Mouse (Mus musculus) forebrain, embryonic 10.5 days (tissue): ENCODE results near the gene Chfr. TPM values are rescaled to one million over a fixed set of nuclear protein-coding genes. Genes with fewer than 3 reads are reported as not detected.

Experiments used
- DNase-seq: peaks from one replicate; pipeline ENCODE4 v3.0.0-alpha.2; 2017; ENCODE audit warnings: low spot score; ENCODE audit errors: extremely low spot score
- H3K27ac ChIP-seq: fragments of 300-500 bp; sonication (generic); 2 replicates; pipeline ENCODE4 v1.5.1; 2016; ENCODE audit warnings: mild to moderate bottlenecking
- H3K27me3 ChIP-seq: fragments of 300-500 bp; sonication (generic); 2 replicates; pipeline ENCODE4 v1.6.1; 2016; ENCODE audit warnings: mild to moderate bottlenecking; ENCODE audit not compliant: poor library complexity, severe bottlenecking
- H3K36me3 ChIP-seq: fragments of 300-500 bp; sonication (generic); replicated peaks from 2 replicates; pipeline ENCODE4 v1.6.1; 2016; ENCODE audit warnings: mild to moderate bottlenecking, moderate library complexity
- H3K4me1 ChIP-seq: fragments of 300-500 bp; sonication (generic); 2 replicates; pipeline ENCODE4 v1.6.1; 2016
- H3K4me3 ChIP-seq: fragments of 300-500 bp; sonication (generic); 2 replicates; pipeline ENCODE4 v1.5.1; 2016; ENCODE audit warnings: mild to moderate bottlenecking, moderate library complexity
- H3K9me3 ChIP-seq: fragments of 300-500 bp; sonication (generic); 2 replicates; pipeline ENCODE4 v1.6.1; 2016; ENCODE audit warnings: mild to moderate bottlenecking, moderate library complexity
- WGBS: fragments of 180-500 bp; shearing (Covaris S2); methylation state at CpG from one replicate; pipeline ENCODE4 v1.1.7; 2016; 5-methylcytosine and 5-hydroxymethylcytosine counted together
- polyA plus RNA-seq: library from polyadenylated mRNA; unstranded; fragments of >200 nt; fragmentation: Nextera tagmentation; extraction: Ambion mirVana; gene quantifications from 2 replicates; pipeline ENCODE4 v1.2.1, GENCODE M21; 2016

Chfr gene
- polyA plus RNA-seq = 44.7 and 46.0 TPM in 2 replicates

GRCm38 (mm10) chr5:110135293-110136086 is at the start of gene Chfr:
Gene Chfr (plus strand): TSS chr5:110135842.
- 4% methylated on average over 46 of the region's 46 CpGs for WGBS
- H3K27ac ChIP-seq = peak within 1 kb of the TSS; percentile 82
- peaks cover 18% of the 10 kb centered on the region for H3K9me3 ChIP-seq
- H3K27me3 ChIP-seq = no peaks in the 10 kb centered on the region
- H3K4me1 ChIP-seq = peaks cover 14% of the 10 kb centered on the region
- H3K4me3 ChIP-seq = peak within 1 kb of the TSS; percentile 71
- DNase-seq = peak; percentile 99
- peaks cover 27% of the 10 kb centered on the region for H3K36me3 ChIP-seq

- 30% methylated on average over 14 of the region's 14 CpGs for WGBS
- H3K9me3 ChIP-seq = peaks cover 29% of the 10 kb centered on the region
- DNase-seq = no peak
- no peak overlapping the region for H3K27ac ChIP-seq
- H3K4me1 ChIP-seq = no peaks in the 10 kb centered on the region
- no peaks in the 10 kb centered on the region for H3K36me3 ChIP-seq
- H3K27me3 ChIP-seq = no peaks in the 10 kb centered on the region
- no peak overlapping the region for H3K4me3 ChIP-seq
Measured at GRCm38 (mm10) chr5:110086161-110086866, 49.3 kb upstream of the Chfr start.

- H3K27ac ChIP-seq = no peak overlapping the region
Measured at GRCm38 (mm10) chr5:110091546-110091945, 44.1 kb upstream of the Chfr start.

GRCm38 (mm10) chr5:110094030-110094846 is 41.4 kb upstream of the Chfr start, which contains the start of gene Gm35315:
Gene Gm35315 (minus strand): TSS chr5:110094420.
- H3K4me1 ChIP-seq = peaks cover 22% of the 10 kb centered on the region
- peak within 1 kb of the TSS; percentile 92 for H3K27ac ChIP-seq
- no peaks in the 10 kb centered on the region for H3K9me3 ChIP-seq
- peak; percentile 86 for DNase-seq
- peak within 1 kb of the TSS; percentile 67 for H3K4me3 ChIP-seq
- no peaks in the 10 kb centered on the region for H3K36me3 ChIP-seq
- no peaks in the 10 kb centered on the region; the same call in 1 of the 2 replicates for H3K27me3 ChIP-seq
- WGBS = 1% methylated on average over 25 of the region's 25 CpGs

More at GRCm38 (mm10) chr5:110091546-110091945, 44.1 kb upstream of the Chfr start:
- Histone ChIP-seq H3K36me3 (no peaks in the 10 kb centered on the region), H3K27me3 (no peaks in the 10 kb centered on the region), H3K4me1 (peaks cover 14% of the 10 kb centered on the region), H3K9me3 (no peaks in the 10 kb centered on the region; the same call in 1 of the 2 replicates), H3K4me3 (no peak overlapping the region)
- 82% methylated on average over 2 of the region's 2 CpGs for WGBS
- DNase-seq = no peak

GRCm38 (mm10) chr5:110094847-110095213 is 40.8 kb upstream of the Chfr start:
- 11% methylated on average over 4 of the region's 4 CpGs for WGBS
- DNase-seq = no peak
- H3K27ac ChIP-seq = peak overlapping the region; percentile 92

GRCm38 (mm10) chr5:110098991-110099477 is 36.6 kb upstream of the Chfr start:
- peaks cover 21% of the 10 kb centered on the region for H3K36me3 ChIP-seq
- 15% methylated on average over 1 of the region's 1 CpGs for WGBS
- peaks cover 18% of the 10 kb centered on the region for H3K27me3 ChIP-seq
- H3K4me3 ChIP-seq = no peak overlapping the region
- DNase-seq = no peak
- peaks cover 51% of the 10 kb centered on the region for H3K4me1 ChIP-seq
- H3K9me3 ChIP-seq = no peaks in the 10 kb centered on the region
- peak overlapping the region; percentile 35; the same call in 1 of the 2 replicates for H3K27ac ChIP-seq

More at GRCm38 (mm10) chr5:110094847-110095213, 40.8 kb upstream of the Chfr start:
- Histone ChIP-seq H3K4me3 (peak overlapping the region; percentile 67), H3K36me3 (no peaks in the 10 kb centered on the region), H3K27me3 (no peaks in the 10 kb centered on the region; the same call in 1 of the 2 replicates), H3K9me3 (no peaks in the 10 kb centered on the region), H3K4me1 (peaks cover 28% of the 10 kb centered on the region)

GRCm38 (mm10) chr5:110099656-110100580 is 35.7 kb upstream of the Chfr start, which contains the start of gene Plcxd1:
Gene Plcxd1 (plus strand): TSS chr5:110099969.
- WGBS = 5% methylated on average over 25 of the region's 25 CpGs
- peaks cover 2% of the 10 kb centered on the region; the same call in 1 of the 2 replicates for H3K9me3 ChIP-seq
- peaks cover 18% of the 10 kb centered on the region for H3K27me3 ChIP-seq
- H3K4me3 ChIP-seq = peak within 1 kb of the TSS; percentile 48
- peaks cover 44% of the 10 kb centered on the region for H3K4me1 ChIP-seq
- peaks cover 30% of the 10 kb centered on the region for H3K36me3 ChIP-seq
- DNase-seq = no peak
- peak within 1 kb of the TSS; percentile 35; the same call in 1 of the 2 replicates for H3K27ac ChIP-seq

- DNase-seq = no peak
- 1% methylated on average over 33 of the region's 37 CpGs for WGBS
- H3K27ac ChIP-seq = no peak overlapping the region
Measured at GRCm38 (mm10) chr5:110100921-110101631, 34.6 kb upstream of the Chfr start.

GRCm38 (mm10) chr5:110101716-110102347 is 33.8 kb upstream of the Chfr start:
- 20% methylated on average over 34 of the region's 34 CpGs for WGBS

More at GRCm38 (mm10) chr5:110100921-110101631, 34.6 kb upstream of the Chfr start:
- Histone ChIP-seq H3K4me1 (peaks cover 43% of the 10 kb centered on the region), H3K4me3 (peak overlapping the region; percentile 48), H3K27me3 (peaks cover 18% of the 10 kb centered on the region), H3K9me3 (peaks cover 6% of the 10 kb centered on the region; the same call in 1 of the 2 replicates), H3K36me3 (peaks cover 41% of the 10 kb centered on the region)

GRCm38 (mm10) chr5:110102429-110102828 is 33.2 kb upstream of the Chfr start:
- Histone ChIP-seq H3K36me3 (peaks cover 49% of the 10 kb centered on the region), H3K4me1 (peaks cover 55% of the 10 kb centered on the region), H3K9me3 (peaks cover 6% of the 10 kb centered on the region; the same call in 1 of the 2 replicates), H3K27me3 (peaks cover 18% of the 10 kb centered on the region), H3K4me3 (peak overlapping the region; percentile 48; the same call in 1 of the 2 replicates), H3K27ac (no peak overlapping the region)
- WGBS = 90% methylated on average over 13 of the region's 13 CpGs
- no peak for DNase-seq

More at GRCm38 (mm10) chr5:110101716-110102347, 33.8 kb upstream of the Chfr start:
- Histone ChIP-seq H3K36me3 (peaks cover 49% of the 10 kb centered on the region), H3K4me3 (peak overlapping the region; percentile 48), H3K9me3 (peaks cover 6% of the 10 kb centered on the region; the same call in 1 of the 2 replicates), H3K27me3 (peaks cover 18% of the 10 kb centered on the region), H3K4me1 (peaks cover 51% of the 10 kb centered on the region), H3K27ac (no peak overlapping the region)
- DNase-seq = no peak
